Mouse (Mus musculus) right cerebral cortex, adult 18-20 months (tissue): ENCODE data around the gene Gm10775.
A peak's percentile ranks its signal among the peaks of the same experiment; 100 is the strongest.

Experiments
- DNase-seq: peaks from one replicate; pipeline ENCODE4 v3.0.0; 2022; ENCODE audit warnings: mixed read lengths

Gene Gm10775

DNA sequence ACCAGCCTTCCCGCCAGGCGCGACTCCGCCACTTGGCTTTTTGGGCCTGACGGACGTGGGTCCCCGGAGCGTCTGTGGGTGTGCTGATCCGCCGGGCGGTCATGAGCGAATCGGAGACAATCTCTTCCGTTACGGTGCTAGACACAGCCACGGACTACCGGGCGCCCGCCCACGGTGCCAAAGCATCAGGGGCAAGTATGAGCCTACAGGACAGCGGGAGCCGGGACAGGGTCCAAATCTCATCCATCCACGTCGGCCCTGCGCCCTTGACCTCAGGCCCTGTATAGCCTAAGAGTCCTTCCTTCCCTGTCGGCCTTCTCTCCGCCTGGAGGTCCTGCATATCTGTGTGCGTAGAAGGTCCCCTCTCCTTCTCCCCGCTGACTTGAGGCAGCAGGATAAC lies at the start of gene Gm10775:
Gm10775 (plus strand) TSS at position 301 of the 400 bp plus-strand sequence.
- no peak for DNase-seq

GRCm38 (mm10) chr13:65225945-65226344 lies 33.4 kb upstream of the Gm10775 start:
- DNase-seq: no peak

GRCm38 (mm10) chr13:65226657-65227056 lies 32.7 kb upstream of the Gm10775 start:
- DNase-seq: no peak

DNA sequence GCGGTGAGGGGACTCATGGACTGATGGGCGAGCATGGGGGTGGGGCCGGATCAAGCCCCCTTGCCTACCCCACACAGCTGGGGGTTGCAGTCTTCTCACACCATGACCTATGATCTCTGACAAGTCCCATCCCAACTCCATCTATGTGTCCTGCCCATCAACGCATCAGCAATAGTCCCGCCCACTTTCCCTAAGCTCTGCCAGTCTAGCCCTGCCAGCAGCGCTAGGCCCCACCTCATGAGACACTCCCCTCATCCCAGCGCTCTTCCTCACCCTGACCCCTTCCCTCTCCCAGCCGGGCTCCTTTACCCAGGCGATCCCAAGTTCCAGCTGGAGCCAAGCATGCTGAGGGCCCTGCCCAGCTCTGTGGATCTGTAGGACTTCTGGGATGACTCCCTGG lies 22.1 kb upstream of the Gm10775 start:
- DNase-seq: no peak

DNA sequence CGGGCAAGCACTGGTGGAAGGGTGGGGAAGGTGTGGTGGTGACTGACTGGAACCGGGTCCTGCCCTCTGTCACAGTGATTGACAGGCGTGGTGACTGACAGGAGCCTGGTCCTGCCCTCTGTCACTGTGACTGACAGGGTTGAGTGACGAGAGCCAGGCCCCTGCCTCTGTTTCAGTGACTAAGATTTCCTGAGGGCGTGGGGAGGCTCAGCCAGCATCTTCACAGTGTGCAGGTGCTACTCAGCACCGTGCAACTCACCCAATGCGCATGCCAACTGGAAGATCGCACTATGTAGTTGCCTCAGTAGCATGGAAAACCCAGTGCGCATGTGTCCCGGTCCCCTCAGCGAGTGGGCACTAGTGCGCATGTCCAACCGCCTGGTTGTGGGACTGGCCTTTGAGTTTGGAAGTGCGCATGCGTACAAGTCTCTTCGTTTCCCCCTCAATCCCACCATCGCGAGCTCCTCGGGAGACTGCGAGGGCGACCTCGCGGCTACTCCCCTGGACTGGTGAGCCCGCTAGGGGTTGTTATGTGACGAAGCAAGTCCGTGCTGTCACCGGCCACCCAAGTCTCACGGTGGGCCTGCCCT lies 18.7 kb upstream of the Gm10775 start:
- DNase-seq: peak; percentile 99

DNA sequence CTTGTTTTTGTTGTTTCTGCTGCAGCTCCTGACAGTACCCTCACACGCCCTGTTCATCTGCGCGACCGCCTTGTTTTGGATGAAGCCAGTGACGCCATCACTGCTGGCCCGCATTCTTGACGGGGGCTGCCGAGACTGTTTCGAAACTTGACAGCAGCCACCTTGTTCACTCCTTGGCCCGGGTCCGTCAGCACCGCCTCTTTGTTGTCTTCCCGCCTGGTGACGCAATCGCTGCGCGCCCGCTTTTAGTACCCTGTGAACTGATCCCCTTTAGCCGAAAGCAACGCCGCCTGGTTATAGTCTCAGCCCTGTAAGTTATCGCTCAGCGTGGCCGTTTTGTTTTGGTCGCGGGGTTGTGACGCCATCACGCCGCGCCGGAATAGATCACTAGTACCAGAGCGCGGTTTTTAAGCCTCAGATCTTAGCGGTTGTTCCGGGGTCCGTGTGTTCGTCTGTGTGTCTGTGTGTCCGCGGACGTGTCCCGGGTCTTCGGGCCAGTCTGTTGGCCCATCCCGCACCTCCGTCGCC lies 18.2 kb upstream of the Gm10775 start:
- peak; percentile 95 for DNase-seq

DNA sequence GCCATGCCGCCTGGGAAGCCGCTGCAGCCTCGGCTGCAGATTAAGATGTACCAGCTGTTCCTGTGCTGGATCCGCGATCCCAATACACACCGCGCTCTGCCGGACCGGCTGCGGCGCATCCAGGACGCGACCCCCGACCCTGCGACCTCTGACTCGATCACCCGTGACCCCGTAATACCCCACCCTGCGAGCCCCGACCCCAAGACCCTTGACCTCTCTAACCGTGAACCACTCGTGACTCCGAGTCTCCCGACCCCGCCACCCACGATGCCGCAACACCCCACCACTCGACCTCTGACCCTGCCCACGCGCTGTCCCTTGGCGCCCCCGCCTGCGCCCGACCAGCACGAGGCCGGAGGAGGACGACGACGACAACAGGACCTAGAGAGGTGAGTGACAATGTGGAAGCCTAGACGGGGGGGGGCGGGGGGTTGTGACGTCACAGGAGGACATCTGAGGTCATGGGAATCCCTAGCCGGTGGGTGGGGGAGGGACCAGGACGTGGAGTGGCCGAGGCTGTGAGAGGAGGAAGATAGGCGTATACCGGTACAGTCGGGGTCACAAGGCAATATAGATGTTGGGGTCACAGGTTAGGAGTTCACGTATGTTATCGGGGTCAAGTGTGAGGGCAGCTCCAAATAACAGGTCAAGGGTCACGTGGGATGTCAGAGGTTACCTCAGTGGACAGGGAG lies 17.6 kb upstream of the Gm10775 start:
- DNase-seq: peak; percentile 24

GRCm38 (mm10) chr13:65242319-65242787 lies 17.0 kb upstream of the Gm10775 start:
- DNase-seq: no peak

DNA sequence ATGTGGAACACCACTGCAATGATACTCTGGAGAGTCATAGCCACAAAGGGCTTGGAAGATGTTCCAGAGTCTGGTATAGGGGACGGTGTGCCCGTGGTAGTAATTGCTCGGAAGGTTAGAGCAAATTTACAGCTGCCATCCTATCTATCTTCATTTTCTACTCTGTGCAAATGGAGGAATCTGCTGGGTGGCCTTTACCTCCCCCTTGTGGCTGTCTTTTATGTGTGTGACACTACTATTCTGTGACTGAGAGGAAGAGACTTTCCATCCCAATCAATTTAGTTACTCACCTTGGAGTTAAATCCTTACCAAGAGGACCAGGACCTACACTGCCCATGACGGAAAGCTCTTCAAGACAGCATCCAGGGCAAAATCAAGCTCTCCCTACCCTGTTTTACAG lies 16.1 kb upstream of the Gm10775 start:
- no peak for DNase-seq

DNA sequence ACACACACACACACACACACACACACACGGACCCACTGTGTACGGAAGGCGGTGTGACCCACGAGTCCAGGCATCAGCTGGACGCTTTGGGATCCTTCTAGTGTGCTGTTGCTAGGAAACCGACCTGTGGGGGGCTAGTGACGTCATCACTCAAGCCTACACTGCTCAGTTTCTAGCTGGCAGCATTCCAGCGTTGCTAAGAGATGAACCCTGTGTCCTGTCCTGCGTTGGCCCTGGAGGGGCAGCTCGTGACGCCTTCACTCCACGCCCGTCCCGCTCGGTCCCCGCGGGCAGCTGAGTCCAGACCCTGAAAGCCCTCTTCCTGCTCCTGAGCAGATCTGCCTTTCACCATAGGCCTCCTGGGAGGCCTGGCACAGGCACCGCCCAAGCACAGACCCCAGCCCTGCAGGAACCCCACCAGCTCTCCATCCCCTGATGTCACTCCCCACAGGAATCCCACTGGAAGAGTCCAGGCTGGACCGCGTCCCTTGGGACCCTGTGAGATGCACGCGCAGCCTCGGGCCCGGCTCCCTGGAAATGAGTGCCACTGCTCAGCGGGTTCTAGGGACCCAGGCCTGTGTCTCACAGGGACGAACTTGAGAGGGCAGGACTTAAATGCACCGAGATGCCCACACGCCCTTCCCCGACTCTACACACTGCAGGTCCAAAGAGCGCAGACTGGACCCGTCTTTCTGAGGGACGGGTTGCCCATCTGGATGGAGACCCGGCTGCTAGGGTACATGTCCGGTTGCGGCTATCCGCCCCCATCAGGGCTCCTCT lies 974 bp upstream of the Gm10775 start:
- DNase-seq: peak; percentile 85

GRCm38 (mm10) chr13:65262086-65262485 lies 2.7 kb downstream of the Gm10775 start:
- no peak for DNase-seq

DNA sequence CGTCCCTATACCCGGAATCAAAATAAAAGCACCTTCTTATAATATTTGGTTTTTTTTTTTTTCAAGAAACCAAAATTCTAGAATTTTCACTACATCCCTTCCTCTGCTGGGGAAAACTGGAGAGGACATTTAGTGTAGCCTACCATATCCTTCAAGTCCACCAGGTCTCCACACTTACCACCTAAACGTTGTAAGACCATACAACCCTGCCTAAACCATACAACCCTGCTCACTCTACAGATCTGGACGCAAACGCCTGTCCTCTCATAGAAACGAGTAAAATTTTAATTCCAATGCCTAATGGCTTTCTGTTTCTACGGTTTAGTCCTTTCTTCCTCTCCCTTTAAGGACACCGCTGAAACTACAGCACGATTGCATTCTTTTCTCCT lies 18.6 kb downstream of the Gm10775 start:
- no peak for DNase-seq

DNA sequence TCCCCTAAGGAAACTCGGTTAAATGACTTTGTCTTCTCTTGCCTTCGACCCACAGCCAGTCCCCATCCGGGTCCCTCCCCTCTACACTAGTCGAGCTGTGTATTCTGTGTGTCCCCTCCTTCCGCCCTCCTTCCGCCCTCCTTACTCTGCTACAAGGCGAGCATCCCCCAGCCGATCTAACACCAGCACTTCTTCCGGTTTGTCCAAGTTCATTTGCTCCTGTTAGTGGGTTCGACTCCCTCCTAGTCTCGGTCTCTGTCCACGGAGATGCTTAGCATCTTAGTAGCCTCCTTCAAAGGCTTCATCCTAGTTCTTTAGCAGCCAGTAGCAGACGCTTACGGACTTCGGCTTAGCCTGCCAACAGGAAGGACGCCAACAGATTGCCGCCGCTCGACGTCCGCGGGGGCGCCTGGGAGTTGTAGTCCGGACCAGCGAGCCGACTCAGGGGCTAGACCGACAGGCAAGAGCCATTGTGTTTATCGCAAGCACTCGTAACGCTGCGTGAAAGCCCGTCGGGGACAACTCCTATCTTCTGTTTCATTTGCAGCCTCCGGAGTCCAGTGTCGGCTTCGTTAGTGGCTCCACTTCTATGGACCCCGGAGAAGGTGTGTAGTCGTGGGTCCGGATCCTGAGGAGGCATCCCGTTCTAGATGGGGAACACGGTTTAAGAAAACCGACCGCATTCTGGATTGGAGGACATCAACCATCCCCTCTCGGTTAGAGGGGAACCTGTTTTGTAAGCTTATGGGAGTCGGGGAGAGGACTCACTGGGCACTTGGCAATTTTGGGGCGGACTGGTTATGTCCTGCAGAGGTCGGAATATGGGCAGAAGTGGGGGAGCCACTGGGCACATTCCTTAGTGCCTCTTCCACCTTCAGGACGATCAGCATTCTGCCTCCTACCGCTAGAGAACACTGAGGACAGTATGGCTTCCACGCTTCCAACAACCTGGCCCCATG lies 19.3 kb downstream of the Gm10775 start, which contains the start of gene Zfp369:
Zfp369 (plus strand) TSS at position 432 of the 959 bp plus-strand sequence.
- peak; percentile 96 for DNase-seq

DNA sequence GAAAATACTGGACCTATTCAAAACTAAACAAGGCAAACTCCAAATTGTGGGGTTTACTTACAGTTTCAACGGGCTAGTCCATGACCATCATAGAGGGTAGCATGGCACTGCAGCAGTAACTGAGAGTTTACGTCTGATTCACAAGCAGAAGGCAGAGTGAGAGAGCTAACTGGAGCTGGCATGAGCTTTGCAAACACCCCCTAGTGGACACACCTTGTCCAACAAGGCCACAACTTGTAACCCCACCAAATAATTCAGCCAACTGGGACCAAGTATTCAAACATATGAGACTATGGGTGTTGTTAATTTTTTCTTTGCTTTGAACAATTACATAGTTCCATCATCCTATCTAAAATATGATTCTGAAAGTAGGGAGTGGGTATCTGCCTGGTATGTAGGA lies 27.4 kb downstream of the Gm10775 start:
- no peak for DNase-seq

DNA sequence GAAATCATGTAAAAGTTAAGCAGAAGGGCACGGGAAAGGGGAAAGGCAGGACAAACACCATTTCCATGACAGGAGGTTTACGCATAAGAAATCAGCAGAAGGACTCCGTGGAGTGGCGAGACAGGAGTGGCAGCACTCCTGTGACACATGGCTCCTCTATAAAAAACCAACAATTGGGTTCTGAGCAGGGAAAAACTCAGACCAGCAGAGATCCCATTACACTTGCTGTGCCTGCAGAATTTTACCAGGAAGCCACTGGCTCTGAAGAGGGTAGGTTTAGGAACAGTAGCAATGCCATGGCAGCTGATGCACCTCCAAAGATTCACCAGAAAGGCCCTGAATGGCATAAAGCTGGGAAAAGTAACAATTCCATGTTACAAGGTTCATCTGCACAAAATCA lies 37.0 kb downstream of the Gm10775 start:
- no peak for DNase-seq
